Mouse (Mus musculus): ENCODE measurements at regions not wholly inside any gene's neighbourhood (a gene's known extent, or its start where the extent isn't known, plus 50 kb on each side); places are given as distances from the start of the nearest gene placed in this dataset.

DNA sequence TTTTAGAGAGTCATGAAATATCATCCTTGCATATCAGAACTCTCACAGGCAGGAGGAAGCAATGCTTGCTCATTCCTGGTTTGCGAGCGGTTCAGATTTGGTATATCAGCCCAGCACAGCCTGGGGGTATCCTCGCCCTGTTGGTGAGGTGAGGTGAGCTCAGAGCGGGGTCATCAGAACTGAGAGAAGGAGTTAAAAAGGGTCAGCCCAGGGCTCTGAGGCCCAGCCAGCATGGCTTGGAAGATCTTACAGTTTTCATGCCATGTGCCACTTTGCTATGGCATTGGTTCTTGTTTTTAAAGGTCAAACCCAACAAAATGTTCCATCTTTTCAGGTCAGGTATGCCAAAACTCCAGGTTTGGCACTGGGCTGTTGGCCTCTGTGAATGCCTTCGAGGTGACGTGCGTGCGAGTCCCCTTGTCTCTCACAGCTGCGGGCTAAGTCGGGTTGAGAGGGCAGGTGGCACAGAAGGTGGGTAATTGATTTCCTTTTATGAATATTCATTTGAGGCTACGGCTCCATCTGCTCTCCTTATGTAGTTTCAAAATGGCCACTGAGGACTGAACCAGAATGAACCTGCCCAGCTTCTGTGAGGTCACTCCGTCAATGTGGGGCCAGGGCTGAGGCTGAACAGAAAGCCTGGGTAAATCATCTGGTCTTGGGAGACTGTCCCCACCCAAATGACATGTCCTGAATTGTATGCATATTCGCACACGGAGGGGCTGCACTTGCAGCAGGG is 86.3 kb downstream of the Hhipl2 start:
- H3K4me3 ChIP-seq (replicated peaks): no peak overlapping the region
- 85% methylated on average over 14 of the region's 14 CpGs for WGBS
- H3K27me3 ChIP-seq: no peaks in the 10 kb centered on the region
- H3K4me1 ChIP-seq: peaks cover 5% of the 10 kb centered on the region; the same call in 1 of the 2 replicates
- no peak overlapping the region for H3K4me2 ChIP-seq
- no peaks in the 10 kb centered on the region for H3K36me3 ChIP-seq (replicated peaks)
- no peak overlapping the region for H3K27ac ChIP-seq
- H3K9ac ChIP-seq: no peak overlapping the region
- 0 out of 2 replicates have a peak, but pooled peaks have one; percentile 41 for ATAC-seq (ENCODE audit: low FRiP score)
- H3K9me3 ChIP-seq: no peaks in the 10 kb centered on the region

DNA sequence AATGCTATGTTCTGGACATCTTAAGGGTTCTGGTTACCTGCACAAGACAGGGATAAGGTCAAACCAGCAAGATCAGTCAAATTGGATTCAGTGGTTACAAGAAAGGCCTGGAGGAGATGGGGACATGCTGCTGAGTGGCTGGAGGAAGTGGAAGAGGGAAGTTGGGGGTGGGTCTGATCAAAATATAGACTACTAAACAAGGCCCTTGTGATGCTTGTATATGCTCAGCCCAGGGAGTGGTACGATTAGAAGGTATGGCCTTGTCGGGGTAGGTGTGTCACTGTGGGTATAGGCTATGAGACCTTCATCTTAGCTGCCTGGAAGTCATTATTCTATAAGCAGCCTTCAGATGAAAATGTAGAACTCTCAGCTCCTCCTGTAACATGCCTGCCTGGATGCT is 89.9 kb downstream of the Hhipl2 start:
- no peaks in the 10 kb centered on the region for H3K27me3 ChIP-seq
- H3K4me1 ChIP-seq: peaks cover 5% of the 10 kb centered on the region; the same call in 1 of the 2 replicates
- H3K27ac ChIP-seq: no peak overlapping the region
- no peaks in the 10 kb centered on the region for H3K36me3 ChIP-seq (replicated peaks)
- ATAC-seq (ENCODE audit: low FRiP score): no peak
- H3K9ac ChIP-seq: no peak overlapping the region
- WGBS: 90% methylated on average over 2 of the region's 2 CpGs
- no peak overlapping the region for H3K4me3 ChIP-seq (replicated peaks)
- H3K9me3 ChIP-seq: no peaks in the 10 kb centered on the region
- H3K4me2 ChIP-seq: no peak overlapping the region

DNA sequence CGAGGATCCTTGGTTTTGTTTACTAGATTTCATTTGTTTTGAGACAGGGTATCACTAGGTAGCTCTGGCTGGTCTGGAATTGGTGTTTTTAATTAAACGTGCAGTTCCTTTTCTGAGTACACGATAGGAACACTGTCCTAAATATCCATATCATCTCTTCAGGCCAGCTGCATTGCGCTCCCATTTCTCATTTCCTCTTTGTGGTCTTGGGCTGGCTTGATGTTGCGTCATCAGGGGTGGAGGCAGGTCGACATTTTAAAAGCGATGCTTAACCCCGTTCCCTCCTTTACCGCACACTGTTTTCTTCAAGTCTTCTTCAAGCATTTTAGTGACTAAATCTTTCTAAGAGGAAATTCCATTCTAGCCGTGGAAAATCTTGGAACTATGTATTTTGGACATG is 92.7 kb downstream of the Hhipl2 start:
- Histone ChIP-seq H3K9ac (no peak overlapping the region), H3K36me3 (replicated peaks) (no peaks in the 10 kb centered on the region), H3K4me3 (replicated peaks) (no peak overlapping the region), H3K9me3 (no peaks in the 10 kb centered on the region), H3K4me2 (no peak overlapping the region), H3K27me3 (no peaks in the 10 kb centered on the region), H3K4me1 (no peaks in the 10 kb centered on the region), H3K27ac (no peak overlapping the region)
- no peak for ATAC-seq (ENCODE audit: low FRiP score)
- whole genome bisulfite sequencing: 89% methylated on average over 10 of the region's 10 CpGs

DNA sequence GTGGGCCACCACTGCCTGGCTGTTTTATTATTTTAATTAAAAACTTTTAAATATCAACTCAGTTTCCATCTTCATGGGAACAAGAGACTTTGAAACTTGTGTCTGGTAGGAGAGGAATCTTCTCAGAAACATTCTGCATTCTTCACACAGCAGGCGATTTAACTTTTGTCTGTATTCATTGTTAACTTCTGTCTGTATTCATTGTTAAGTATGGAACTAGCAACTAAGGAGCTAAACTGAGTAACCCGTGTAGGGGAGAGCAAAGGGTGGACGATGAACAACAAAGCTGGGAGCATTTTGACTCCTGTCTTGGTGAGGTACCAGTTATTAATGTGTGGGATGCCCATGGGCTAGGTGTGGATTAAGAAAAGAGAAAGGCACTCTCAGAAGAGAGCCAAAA is 95.9 kb downstream of the Hhipl2 start:
- peaks cover 8% of the 10 kb centered on the region; the same call in 1 of the 2 replicates for H3K4me1 ChIP-seq
- no peaks in the 10 kb centered on the region for H3K9me3 ChIP-seq
- no peaks in the 10 kb centered on the region for H3K27me3 ChIP-seq
- H3K36me3 ChIP-seq (replicated peaks): no peaks in the 10 kb centered on the region
- H3K4me3 ChIP-seq (replicated peaks): no peak overlapping the region
- WGBS: 80% methylated on average over 3 of the region's 3 CpGs
- H3K9ac ChIP-seq: no peak overlapping the region
- no peak overlapping the region for H3K27ac ChIP-seq
- H3K4me2 ChIP-seq: no peak overlapping the region
- ATAC-seq (ENCODE audit: low FRiP score): no peak

DNA sequence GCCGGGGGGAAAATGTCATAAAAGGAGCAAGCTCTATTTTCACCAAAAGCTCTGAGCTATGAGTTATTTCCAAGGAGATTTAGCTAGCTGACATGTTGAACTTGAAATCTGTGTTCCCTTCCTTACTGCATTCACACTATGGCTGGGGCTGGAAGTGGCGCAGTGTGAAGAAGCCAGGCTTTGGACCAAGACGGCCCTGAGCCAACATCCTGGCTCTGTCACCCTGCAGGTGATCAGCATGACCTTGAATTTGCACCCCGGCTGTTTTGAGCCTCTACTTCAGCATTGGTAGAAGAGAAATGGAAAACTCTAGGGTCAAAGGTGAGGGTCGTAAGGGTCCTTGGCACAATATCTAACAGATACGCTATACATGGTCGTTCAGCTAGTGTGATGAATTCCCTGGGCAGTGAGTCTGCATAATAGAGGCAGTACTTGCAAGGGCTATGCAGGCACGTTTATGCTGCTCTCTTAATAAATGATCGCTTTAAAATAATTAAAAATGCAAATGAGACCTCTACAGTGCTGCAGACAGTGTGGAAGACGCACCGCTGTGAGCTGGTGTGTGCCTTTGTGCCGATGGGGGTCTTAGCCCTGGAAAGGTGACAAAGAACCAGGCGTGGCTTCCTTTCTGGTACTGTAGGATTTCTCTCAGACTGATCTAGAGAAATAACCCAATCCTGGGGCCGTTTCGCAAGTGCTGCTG is 96.4 kb downstream of the Hhipl2 start:
- Histone ChIP-seq H3K4me3 (replicated peaks) (no peak overlapping the region), H3K9me3 (no peaks in the 10 kb centered on the region), H3K27me3 (no peaks in the 10 kb centered on the region), H3K27ac (no peak overlapping the region), H3K4me2 (no peak overlapping the region), H3K4me1 (peaks cover 8% of the 10 kb centered on the region; the same call in 1 of the 2 replicates), H3K9ac (no peak overlapping the region), H3K36me3 (replicated peaks) (no peaks in the 10 kb centered on the region)
- ATAC-seq (ENCODE audit: low FRiP score): no peak
- WGBS: 76% methylated on average over 15 of the region's 15 CpGs

DNA sequence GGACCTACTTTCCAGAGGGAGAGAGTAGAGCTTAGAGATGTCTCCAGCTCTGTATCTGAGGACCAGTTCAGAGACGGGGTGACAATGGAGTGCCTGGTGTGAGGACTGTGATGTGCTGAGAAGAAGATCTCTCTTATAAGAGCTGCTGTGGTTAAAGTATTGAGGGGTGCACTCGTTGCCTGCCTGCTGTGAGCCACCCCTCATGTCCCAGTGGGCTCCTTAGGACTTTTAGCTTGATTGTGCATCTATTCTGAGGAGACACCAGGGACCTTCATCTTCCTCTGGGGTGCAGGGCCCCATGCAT is 96.9 kb downstream of the Hhipl2 start:
- H3K4me2 ChIP-seq: no peak overlapping the region
- H3K9me3 ChIP-seq: no peaks in the 10 kb centered on the region
- WGBS: 79% methylated on average over 2 of the region's 2 CpGs
- H3K4me3 ChIP-seq (replicated peaks): no peak overlapping the region
- H3K27ac ChIP-seq: no peak overlapping the region
- H3K36me3 ChIP-seq (replicated peaks): no peaks in the 10 kb centered on the region
- no peak for ATAC-seq (ENCODE audit: low FRiP score)
- peaks cover 8% of the 10 kb centered on the region; the same call in 1 of the 2 replicates for H3K4me1 ChIP-seq
- H3K27me3 ChIP-seq: no peaks in the 10 kb centered on the region
- H3K9ac ChIP-seq: no peak overlapping the region

DNA sequence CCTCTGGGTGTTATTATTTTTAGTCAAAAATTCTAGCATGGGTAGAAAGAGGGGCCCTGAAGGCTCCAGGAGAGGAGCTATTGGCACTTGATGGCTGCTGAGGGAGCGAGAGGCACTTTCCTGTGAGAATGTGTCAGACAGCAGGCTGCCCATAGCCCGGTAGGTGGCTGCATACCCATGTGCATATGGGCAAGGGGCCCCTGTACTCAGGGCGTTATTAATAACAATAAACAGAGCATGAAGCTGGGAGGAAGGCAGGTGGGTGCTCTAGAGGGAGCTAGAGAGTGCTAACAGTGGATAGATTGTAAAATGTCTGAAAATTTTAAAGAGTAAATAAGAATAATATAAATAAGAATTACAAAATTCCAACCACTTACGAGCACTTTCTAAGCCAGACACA is 98.2 kb downstream of the Hhipl2 start:
- WGBS: 71% methylated on average over 4 of the region's 4 CpGs

DNA sequence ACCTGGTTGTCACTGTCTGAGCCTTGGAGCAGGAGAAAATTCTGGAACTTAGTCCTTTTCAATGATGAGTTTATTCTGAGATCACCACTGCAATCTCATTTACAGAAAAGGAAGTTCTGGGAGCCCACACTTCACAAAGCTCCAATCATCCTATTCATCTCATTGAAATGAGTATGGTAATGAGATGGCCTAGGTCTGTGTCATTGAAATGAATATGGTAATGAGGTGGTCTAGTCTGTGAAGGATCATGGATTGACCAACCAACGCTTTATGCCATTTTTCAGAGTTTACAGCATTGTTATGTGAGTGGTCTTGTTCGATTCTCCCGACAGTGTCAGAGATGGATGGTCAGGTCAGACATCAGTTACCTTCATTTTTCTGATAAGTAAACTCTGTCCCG is 99.2 kb downstream of the Hhipl2 start:
- 77% methylated on average over 4 of the region's 4 CpGs for WGBS
- Histone ChIP-seq H3K27me3 (no peaks in the 10 kb centered on the region), H3K27ac (no peak overlapping the region), H3K9ac (no peak overlapping the region), H3K4me1 (peaks cover 18% of the 10 kb centered on the region), H3K4me2 (no peak overlapping the region), H3K36me3 (replicated peaks) (no peaks in the 10 kb centered on the region), H3K9me3 (no peaks in the 10 kb centered on the region), H3K4me3 (replicated peaks) (no peak overlapping the region)
- ATAC-seq (ENCODE audit: low FRiP score): peak; percentile 39; the same call in 1 of the 2 replicates

More for the DNA sequence above, 98.2 kb downstream of the Hhipl2 start:
- Histone ChIP-seq H3K4me1 (peaks cover 12% of the 10 kb centered on the region), H3K9me3 (no peaks in the 10 kb centered on the region), H3K27me3 (no peaks in the 10 kb centered on the region), H3K27ac (no peak overlapping the region), H3K9ac (no peak overlapping the region), H3K4me2 (no peak overlapping the region), H3K36me3 (replicated peaks) (no peaks in the 10 kb centered on the region), H3K4me3 (replicated peaks) (no peak overlapping the region)
- no peak for ATAC-seq (ENCODE audit: low FRiP score)

DNA sequence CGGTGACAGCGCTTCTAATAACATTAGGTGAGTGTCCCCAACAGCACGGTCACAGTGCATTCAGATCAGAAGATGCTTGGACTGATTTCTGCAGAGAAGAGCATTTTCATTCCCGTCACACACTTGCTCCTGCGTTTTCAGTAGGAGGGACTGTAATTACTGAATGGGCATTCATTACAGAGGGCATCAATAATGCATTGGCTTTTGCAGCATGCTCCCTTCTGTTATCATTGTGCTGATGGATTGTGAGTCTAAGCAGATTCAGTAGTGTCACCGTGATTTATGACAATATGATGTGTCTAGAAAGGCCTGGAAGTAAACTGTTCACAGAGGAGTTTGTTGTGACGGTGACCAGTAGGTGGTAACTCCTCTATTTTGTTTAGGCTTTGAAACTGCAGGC is 103.6 kb downstream of the Hhipl2 start:
- Histone ChIP-seq H3K4me3 (replicated peaks) (no peak overlapping the region), H3K9me3 (no peaks in the 10 kb centered on the region), H3K36me3 (replicated peaks) (no peaks in the 10 kb centered on the region), H3K27ac (0 out of 2 replicates have a peak overlapping the region, but pooled peaks have one; percentile 14), H3K4me1 (peaks cover 18% of the 10 kb centered on the region), H3K27me3 (no peaks in the 10 kb centered on the region), H3K4me2 (no peak overlapping the region), H3K9ac (no peak overlapping the region)
- peak; percentile 49; the same call in 1 of the 2 replicates for ATAC-seq (ENCODE audit: low FRiP score)
- 64% methylated on average over 7 of the region's 7 CpGs for WGBS

DNA sequence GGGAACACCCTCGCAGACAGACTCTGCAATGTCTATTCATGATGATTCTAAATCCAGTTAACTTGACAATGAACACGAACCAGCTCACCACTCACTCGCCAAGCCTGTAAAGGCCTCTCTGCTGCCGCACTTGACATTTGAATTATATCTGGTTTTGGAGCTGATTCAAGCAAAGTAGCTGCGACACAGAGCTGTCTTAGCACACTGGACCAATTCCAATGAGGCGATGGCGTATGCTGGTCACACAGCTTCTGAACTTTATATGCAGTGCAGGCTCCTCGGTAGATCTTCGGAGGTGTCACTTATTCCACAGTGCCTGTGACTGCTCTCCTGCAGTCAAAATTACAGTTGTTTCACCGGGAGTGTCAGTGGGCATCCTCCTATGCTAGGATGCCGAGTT is 115.4 kb downstream of the Hhipl2 start:
- no peaks in the 10 kb centered on the region for H3K9me3 ChIP-seq
- 86% methylated on average over 11 of the region's 11 CpGs for whole genome bisulfite sequencing

DNA sequence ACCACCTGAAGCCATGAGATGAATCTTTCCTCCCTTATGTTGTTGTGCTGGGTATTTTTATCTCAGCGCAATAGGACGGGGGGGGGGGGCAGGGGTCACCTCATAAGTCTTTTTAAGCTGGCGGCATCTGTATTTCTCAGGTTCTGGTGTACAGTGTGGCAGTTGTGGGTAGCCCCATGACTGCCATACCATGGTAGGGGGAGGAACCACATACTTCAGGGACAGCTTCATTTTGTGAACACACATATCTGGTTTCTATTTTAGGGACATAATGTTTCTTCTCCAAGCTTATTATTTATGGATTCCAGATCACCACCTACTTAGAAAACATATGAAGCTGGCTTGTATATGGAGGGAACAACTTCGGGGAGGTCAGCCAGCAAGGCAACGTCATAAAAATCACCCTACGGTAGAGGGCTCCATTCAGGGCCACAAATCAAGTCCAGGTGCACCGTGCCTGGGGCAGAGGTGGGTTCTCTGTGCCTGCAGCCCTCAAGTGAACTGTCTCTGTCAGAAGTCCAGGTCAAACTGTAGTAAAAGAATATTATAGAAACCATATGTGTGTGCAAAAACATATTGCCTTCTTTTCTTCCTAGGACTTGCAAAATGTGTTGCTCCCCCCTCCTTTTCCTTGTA is 130.9 kb downstream of the Hhipl2 start:
- H3K36me3 ChIP-seq (replicated peaks): no peaks in the 10 kb centered on the region
- WGBS: 87% methylated on average over 7 of the region's 7 CpGs
- no peak overlapping the region for H3K4me2 ChIP-seq
- H3K4me3 ChIP-seq (replicated peaks): no peak overlapping the region
- H3K27me3 ChIP-seq: no peaks in the 10 kb centered on the region
- no peak overlapping the region for H3K9ac ChIP-seq
- H3K9me3 ChIP-seq: no peaks in the 10 kb centered on the region
- no peak for ATAC-seq (ENCODE audit: low FRiP score)
- H3K4me1 ChIP-seq: peaks cover 4% of the 10 kb centered on the region; the same call in 1 of the 2 replicates
- no peak overlapping the region for H3K27ac ChIP-seq

More for the DNA sequence above, 115.4 kb downstream of the Hhipl2 start:
- H3K4me1 ChIP-seq: no peaks in the 10 kb centered on the region
- H3K27ac ChIP-seq: no peak overlapping the region
- H3K27me3 ChIP-seq: no peaks in the 10 kb centered on the region
- H3K36me3 ChIP-seq (replicated peaks): no peaks in the 10 kb centered on the region
- no peak for ATAC-seq (ENCODE audit: low FRiP score)
- no peak overlapping the region for H3K4me2 ChIP-seq
- no peak overlapping the region for H3K9ac ChIP-seq
- no peak overlapping the region for H3K4me3 ChIP-seq (replicated peaks)

DNA sequence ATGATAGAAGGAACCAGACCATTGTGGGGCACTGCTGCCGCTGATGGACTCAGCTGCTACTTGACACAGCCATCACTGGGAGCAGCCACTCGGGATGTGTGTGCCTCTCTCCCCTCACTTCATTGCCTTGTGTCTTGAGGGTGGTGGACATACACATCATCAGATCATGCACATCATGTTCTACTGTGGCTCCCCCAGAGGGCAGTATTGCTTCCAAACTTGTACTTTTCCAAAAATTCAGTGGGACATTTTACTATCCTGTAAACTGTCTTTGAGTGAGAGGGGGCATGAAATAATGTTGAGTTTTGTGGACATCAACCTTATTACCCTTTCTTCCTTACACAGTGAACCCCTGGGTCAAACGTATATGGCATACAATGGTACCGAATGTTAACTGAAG is 134.6 kb downstream of the Hhipl2 start:
- H3K27me3 ChIP-seq: no peaks in the 10 kb centered on the region
- H3K36me3 ChIP-seq (replicated peaks): no peaks in the 10 kb centered on the region
- no peak overlapping the region for H3K9ac ChIP-seq
- no peak overlapping the region for H3K4me3 ChIP-seq (replicated peaks)
- no peaks in the 10 kb centered on the region for H3K9me3 ChIP-seq
- no peak for ATAC-seq (ENCODE audit: low FRiP score)
- WGBS: 92% methylated on average over 4 of the region's 4 CpGs
- peaks cover 4% of the 10 kb centered on the region; the same call in 1 of the 2 replicates for H3K4me1 ChIP-seq
- H3K4me2 ChIP-seq: no peak overlapping the region
- H3K27ac ChIP-seq: no peak overlapping the region
